Mouse (Mus musculus) c-Kit-positive CD71-negative TER-119-negative erythroid progenitor cells, embryonic 14.5 days (primary cell): ENCODE data around the gene Snrnp200.
"Not testable (repeated sequence)": the region's sequence is repeated elsewhere in the genome, so short reads cannot be mapped to it uniquely, and the experiment has no call there.

ENCODE experiments used
- DNase-seq: peaks from one replicate; pipeline ENCODE4 v3.0.0-alpha.2; 2013; ENCODE audit warnings: low read depth

Snrnp200 gene

GRCm38 (mm10) chr2:127254604-127255134, 46.5 kb downstream of the Snrnp200 start:
- DNase-seq, result no peak

GRCm38 (mm10) chr2:127255294-127255693, 47.1 kb downstream of the Snrnp200 start:
- DNase-seq, result no peak

GRCm38 (mm10) chr2:127259340-127259739, 51.2 kb downstream of the Snrnp200 start:
- no peak for DNase-seq

GRCm38 (mm10) chr2:127262480-127262879, 54.3 kb downstream of the Snrnp200 start:
- no peak for DNase-seq

- DNase-seq, result no peak
Observed at GRCm38 (mm10) chr2:127267854-127268253, 59.7 kb downstream of the Snrnp200 start.

GRCm38 (mm10) chr2:127269491-127270299, 61.5 kb downstream of the Snrnp200 start, which contains the start of gene Stard7:
Stard7 (plus strand) TSS chr2:127270218.
- peak; percentile 91 for DNase-seq

GRCm38 (mm10) chr2:127270300-127271041, 62.3 kb downstream of the Snrnp200 start:
- DNase-seq, result peak; percentile 61

- DNase-seq, result no peak
Observed at GRCm38 (mm10) chr2:127271042-127271515, 62.9 kb downstream of the Snrnp200 start.

- DNase-seq, result not testable (repeated sequence)
Observed at GRCm38 (mm10) chr2:127272049-127272448, 63.9 kb downstream of the Snrnp200 start.

GRCm38 (mm10) chr2:127272806-127273205, 64.6 kb downstream of the Snrnp200 start:
- no peak for DNase-seq

- no peak for DNase-seq
Observed at GRCm38 (mm10) chr2:127274590-127274989, 66.4 kb downstream of the Snrnp200 start.

- DNase-seq, result no peak
Observed at GRCm38 (mm10) chr2:127275551-127276320, 67.5 kb downstream of the Snrnp200 start.

GRCm38 (mm10) chr2:127278162-127278561, 70.0 kb downstream of the Snrnp200 start:
- no peak for DNase-seq
